Mouse (Mus musculus) gastrocnemius, adult 8-10 months (tissue): ENCODE results near the gene Vsnl1. TPM values are rescaled to one million over a fixed set of nuclear protein-coding genes. Genes with fewer than 3 reads are reported as not detected.

ENCODE experiments used
- DNase-seq, 2 experiments: peaks; one replicate each; pipeline ENCODE4 v3.0.0; 2022; ENCODE audit warnings: low spot score in 2 of 2
- total RNA-seq, 4 experiments: library from RNA; stranded (reverse); gene quantifications; 2 replicates each; pipeline ENCODE4 v1.2.4; 2022

Gene Vsnl1
- total RNA-seq, 4 experiments from 2014 or later = not detected

- DNase-seq = no peak
These were observed 51.7 kb downstream of the Vsnl1 start for GRCm38 (mm10) chr12:11384754-11385153.

GRCm38 (mm10) chr12:11379396-11379795 is 57.0 kb downstream of the Vsnl1 start:
- no peak for DNase-seq

- no peak for DNase-seq
These were observed 66.4 kb downstream of the Vsnl1 start for GRCm38 (mm10) chr12:11370056-11370455.

GRCm38 (mm10) chr12:11367099-11367765 is 69.2 kb downstream of the Vsnl1 start:
- no peak for DNase-seq

GRCm38 (mm10) chr12:11364870-11365269 is 71.5 kb downstream of the Vsnl1 start:
- DNase-seq = no peak

- DNase-seq = no peak
These were observed 74.0 kb downstream of the Vsnl1 start for GRCm38 (mm10) chr12:11362435-11362834.

- DNase-seq = peak; percentile 37 to 51
These were observed 85.5 kb downstream of the Vsnl1 start for GRCm38 (mm10) chr12:11350895-11351294.

- DNase-seq = no peak
These were observed 86.5 kb downstream of the Vsnl1 start for GRCm38 (mm10) chr12:11349870-11350269.

GRCm38 (mm10) chr12:11348423-11348822 is 88.0 kb downstream of the Vsnl1 start:
- no peak for DNase-seq

- DNase-seq = peak; percentile 7 to 15
These were observed 90.5 kb downstream of the Vsnl1 start for GRCm38 (mm10) chr12:11345963-11346362.

GRCm38 (mm10) chr12:11342020-11342600 is 94.3 kb downstream of the Vsnl1 start:
- no peak for DNase-seq

- no peak for DNase-seq
These were observed 98.2 kb downstream of the Vsnl1 start for GRCm38 (mm10) chr12:11338251-11338650.

GRCm38 (mm10) chr12:11336845-11337244 is 99.6 kb downstream of the Vsnl1 start:
- peak in 1 of 2 experiments; percentile 21 for DNase-seq

- no peak for DNase-seq
These were observed 109.9 kb downstream of the Vsnl1 start for GRCm38 (mm10) chr12:11326483-11326882.

- DNase-seq = no peak
These were observed 111.9 kb downstream of the Vsnl1 start for GRCm38 (mm10) chr12:11324480-11324879.

- DNase-seq = no peak
These were observed 118.7 kb downstream of the Vsnl1 start for GRCm38 (mm10) chr12:11317671-11318070.

- no peak for DNase-seq
These were observed 122.6 kb downstream of the Vsnl1 start for GRCm38 (mm10) chr12:11313840-11314239.

- DNase-seq = no peak
These were observed 125.3 kb downstream of the Vsnl1 start for GRCm38 (mm10) chr12:11311106-11311505.

GRCm38 (mm10) chr12:11306753-11307645 is 129.4 kb downstream of the Vsnl1 start:
- DNase-seq = no peak

- DNase-seq = no peak
These were observed 135.6 kb downstream of the Vsnl1 start for GRCm38 (mm10) chr12:11300858-11301257.

- DNase-seq = no peak
These were observed 150.0 kb downstream of the Vsnl1 start for GRCm38 (mm10) chr12:11286382-11286781.

GRCm38 (mm10) chr12:11281584-11281983 is 154.8 kb downstream of the Vsnl1 start:
- no peak for DNase-seq
